Mouse (Mus musculus) testis, adult 2 months (tissue): ENCODE measurements around the gene Tifa.

Experiments
- CTCF ChIP-seq: fragments of 200-500 bp; IDR thresholded peaks from 2 replicates; pipeline ENCODE4 v1.5.1; 2012; ENCODE audit warnings: low read depth, mild to moderate bottlenecking, inconsistent platforms, low read length, moderate library complexity; ENCODE audit not compliant: control insufficient read depth, insufficient read depth, insufficient replicate concordance
- POLR2A ChIP-seq: fragments of 200-500 bp; IDR thresholded peaks from 2 replicates; pipeline ENCODE4 v1.6.1; 2012; ENCODE audit warnings: low read depth, mild to moderate bottlenecking, inconsistent platforms, low read length, moderate library complexity; ENCODE audit not compliant: control insufficient read depth

GRCm38 (mm10) chr3:127749266-127749665 lies 40.3 kb upstream of the Tifa start:
- TF ChIP-seq CTCF (no peak), POLR2A (no peak)
